Mouse (Mus musculus) heart, postnatal 10 days (tissue): ENCODE results near the gene Stxbp3. TPM values are rescaled to one million over a fixed set of nuclear protein-coding genes. Genes with fewer than 3 reads are reported as not detected.
A peak's percentile ranks its signal among the peaks of the same experiment; 100 is the strongest.

Experiments
- DNase-seq, 2 experiments: peaks; one replicate each; pipeline ENCODE4 v3.0.0; 2021
- intact Hi-C: fragments of 180-260 bp; cut with DNase I; formaldehyde crosslinking; loops from one replicate; pipeline ENCODE4 v1.15.1; 2025
- total RNA-seq, 2 experiments: library from RNA; stranded (reverse); gene quantifications; 2 replicates each; pipeline ENCODE4 v1.2.3; 2021

Gene Stxbp3
- total RNA-seq, 2 experiments from 2014 or later, result 25.8 to 31.8 TPM

GRCm38 (mm10) chr3:108805622-108806021, 34.7 kb downstream of the Stxbp3 start:
- intact Hi-C loops, result no loop called here
- peak in 1 of 2 experiments; percentile 18 for DNase-seq

GRCm38 (mm10) chr3:108798375-108798774, 42.0 kb downstream of the Stxbp3 start:
- DNase-seq, result no peak
- intact Hi-C loops, result no loop called here

GRCm38 (mm10) chr3:108797723-108798122, 42.6 kb downstream of the Stxbp3 start:
- intact Hi-C loops, result no loop called here
- no peak for DNase-seq

DNA sequence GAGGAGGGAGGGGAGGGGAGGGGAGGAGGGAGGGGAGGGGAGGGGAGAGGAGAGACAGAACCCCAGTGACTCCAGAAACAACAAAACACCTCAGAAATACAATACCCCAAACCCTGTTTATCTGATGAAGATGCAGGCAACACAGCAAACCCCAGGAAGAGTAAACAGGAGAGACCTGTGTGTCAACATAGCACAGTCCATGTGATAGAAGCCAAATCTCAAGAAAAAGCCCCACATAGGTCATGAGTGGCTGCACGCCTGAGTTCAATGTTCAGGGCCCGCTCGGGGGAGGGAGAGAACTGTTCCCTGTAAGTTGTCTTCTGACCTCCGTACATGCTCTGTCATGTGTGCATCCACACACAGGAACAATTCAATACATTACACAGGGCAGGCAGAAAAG, 43.9 kb downstream of the Stxbp3 start:
- intact Hi-C loops, result no loop called here
- no peak for DNase-seq

GRCm38 (mm10) chr3:108795554-108796299, 44.6 kb downstream of the Stxbp3 start:
- no peak for DNase-seq
- intact Hi-C loops, result no loop called here

GRCm38 (mm10) chr3:108794780-108795179, 45.5 kb downstream of the Stxbp3 start:
- DNase-seq, result no peak
- intact Hi-C loops, result no loop called here

GRCm38 (mm10) chr3:108792420-108792819, 47.9 kb downstream of the Stxbp3 start:
- intact Hi-C loops, result no loop called here
- no peak for DNase-seq

DNA sequence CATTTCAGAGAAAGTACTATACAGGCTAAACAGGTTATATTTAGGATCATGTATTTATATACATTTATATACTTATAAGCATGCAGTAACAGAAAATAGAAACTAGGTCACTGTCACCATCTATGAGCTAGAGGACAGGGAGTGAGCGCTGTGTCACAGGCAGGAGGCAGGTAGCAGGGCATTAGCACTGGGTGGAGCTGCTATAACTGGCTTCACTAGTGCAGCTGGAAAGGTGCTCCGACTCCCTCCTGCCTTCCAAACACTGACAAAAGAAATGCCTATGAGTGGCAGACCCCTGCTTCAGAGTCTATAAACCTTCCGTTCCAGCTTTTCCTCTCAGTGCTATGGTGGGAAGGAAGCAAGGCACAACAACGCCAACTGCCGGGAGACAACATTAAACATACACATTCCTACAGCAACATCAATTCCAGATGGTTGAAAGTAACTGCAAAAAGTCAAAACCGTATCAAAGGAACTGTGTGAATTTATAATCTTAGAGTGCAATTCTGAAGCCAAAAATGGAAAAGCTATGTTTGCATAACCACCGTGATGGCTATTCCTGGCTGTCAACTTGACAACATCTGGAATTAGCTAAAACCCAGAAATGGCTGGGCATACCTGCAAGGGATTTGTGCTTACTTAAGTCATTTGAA, 49.1 kb downstream of the Stxbp3 start:
- no peak for DNase-seq
- intact Hi-C loops, result no loop called here

DNA sequence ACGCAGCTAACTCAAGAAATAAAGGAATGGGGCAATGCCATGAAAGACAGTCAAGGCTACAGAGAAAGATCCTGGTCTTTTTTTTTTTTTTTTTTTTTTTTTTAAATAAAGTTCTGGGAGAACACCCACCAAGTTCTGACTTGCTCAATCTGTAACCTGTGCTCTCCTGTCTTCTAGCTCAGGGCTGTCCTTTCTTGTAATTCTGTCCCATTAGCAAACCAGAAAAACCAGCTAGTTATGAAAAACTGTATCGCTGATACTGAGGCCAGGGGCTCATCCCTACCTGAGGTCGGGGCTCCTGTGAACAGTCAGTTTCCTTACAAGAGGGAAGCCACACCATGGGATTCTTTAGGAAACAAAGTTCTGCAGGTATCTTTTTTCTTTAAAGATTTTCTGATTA, 49.8 kb downstream of the Stxbp3 start:
- intact Hi-C loops, result no loop called here
- DNase-seq, result no peak

DNA sequence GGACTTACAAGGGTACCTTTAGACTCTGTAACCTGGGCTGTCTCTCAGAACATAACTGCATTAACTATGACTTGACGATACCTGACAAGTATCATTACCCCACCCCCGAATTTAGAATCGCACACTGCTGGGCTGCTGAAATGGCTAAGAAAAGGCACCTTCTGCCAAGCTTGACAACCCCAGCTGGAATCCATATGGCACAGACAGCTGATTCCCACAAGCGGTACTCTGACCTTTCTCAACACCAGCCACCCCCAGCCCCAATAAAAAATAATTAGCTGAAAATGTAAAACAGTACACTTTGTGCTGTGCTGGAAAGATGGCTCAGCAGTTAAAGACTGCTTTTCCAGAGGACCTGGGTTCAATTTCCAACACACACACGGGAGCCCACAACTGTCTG, 51.0 kb downstream of the Stxbp3 start:
- intact Hi-C loops, result no loop called here

GRCm38 (mm10) chr3:108788455-108788794, 51.9 kb downstream of the Stxbp3 start:
- intact Hi-C loops, result no loop called here
- DNase-seq, result no peak

More for the DNA sequence above, 51.0 kb downstream of the Stxbp3 start:
- no peak for DNase-seq

DNA sequence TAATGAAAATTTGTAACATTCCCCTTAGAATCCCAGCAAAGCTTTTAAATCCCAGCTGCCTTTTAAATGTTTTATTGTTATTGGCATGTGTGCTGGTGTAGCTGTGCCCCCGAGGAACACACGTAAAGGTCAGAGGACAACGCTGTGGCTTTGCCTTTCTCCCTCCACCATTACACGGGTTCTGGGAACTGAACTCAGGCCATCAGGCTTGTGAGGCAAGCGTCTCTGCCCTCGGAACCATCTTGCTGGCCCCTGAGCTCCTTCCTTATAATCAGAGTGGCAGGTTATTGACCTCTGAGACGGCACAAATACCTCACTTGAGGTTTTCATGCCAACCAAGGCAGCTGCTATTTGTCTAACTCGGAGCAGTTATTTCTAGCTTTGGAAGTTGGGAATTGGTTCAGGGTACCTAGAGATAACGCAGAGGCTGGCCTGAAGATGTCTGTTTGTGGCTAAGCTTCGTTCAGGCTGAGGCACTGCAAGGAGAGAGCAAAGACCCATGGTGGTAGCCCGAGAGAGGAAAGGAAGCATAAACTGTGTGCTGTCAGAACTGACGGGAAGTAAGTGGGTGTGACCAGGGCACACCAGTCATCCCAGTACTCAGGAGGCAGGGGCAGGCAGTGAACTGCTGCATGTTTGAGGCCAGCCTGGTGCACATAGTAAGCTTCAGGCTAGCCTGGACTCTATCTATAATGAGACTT, 52.4 kb downstream of the Stxbp3 start:
- intact Hi-C loops, result no loop called here
- DNase-seq, result peak in 1 of 2 experiments; percentile 14

- intact Hi-C loops, result no loop called here
- peak; percentile 8 to 23 for DNase-seq
Measured at GRCm38 (mm10) chr3:108786520-108786919, 53.8 kb downstream of the Stxbp3 start.

- DNase-seq, result peak; percentile 13 to 17
- intact Hi-C loops, result no loop called here
Measured at GRCm38 (mm10) chr3:108782364-108782895, 57.9 kb downstream of the Stxbp3 start.

DNA sequence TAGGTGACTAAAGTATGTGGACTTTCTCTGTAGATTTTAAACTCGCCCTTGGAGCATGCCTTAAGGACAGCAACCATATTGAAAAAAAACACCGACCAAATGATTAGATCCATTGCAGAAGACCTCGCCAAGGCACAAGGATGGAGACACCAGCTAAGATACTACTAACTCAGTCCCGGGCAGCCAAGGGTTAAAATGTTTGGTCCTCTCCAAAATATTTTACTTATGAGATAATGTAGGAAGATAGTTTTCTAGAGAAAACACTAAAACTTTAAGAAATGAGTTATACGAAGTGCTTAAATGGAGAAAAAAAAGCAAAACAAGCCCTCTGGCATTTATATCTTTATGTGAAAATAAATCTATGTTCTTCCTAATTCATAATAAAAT, 58.4 kb downstream of the Stxbp3 start:
- intact Hi-C loops, result no loop called here
- DNase-seq, result peak; percentile 41 to 62

DNA sequence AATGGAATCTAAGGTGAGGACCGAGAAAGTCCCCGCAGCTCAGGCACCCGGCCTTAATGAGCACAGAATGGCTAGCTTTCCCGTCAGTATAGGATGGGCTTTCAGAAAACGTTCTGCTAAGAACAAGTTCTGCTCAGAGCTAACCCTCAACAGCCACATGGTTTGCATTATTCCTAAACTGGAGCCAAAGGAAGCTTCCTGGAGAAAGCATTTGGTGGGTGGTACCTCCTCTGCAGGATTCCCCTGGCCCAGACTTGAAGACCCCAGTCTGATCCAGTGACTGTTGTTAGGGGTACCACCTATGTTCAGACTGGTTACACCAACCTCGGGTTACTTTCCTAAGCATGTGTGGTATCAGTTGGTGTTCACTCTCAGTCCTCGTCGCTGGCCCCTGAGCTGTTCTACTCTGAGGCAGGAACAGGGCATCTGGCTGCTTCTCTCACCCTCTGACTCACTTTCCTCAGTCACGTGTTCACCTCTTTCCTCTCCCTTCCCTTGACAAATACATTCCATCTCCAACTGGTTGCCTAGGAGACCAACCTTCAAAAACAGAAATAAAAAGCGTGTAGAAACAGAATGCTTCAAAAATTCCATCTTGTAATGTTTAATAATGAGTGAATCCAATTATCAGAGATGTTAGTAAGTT, 59.0 kb downstream of the Stxbp3 start:
- DNase-seq, result peak; percentile 64
- intact Hi-C loops, result no loop called here

- intact Hi-C loops, result no loop called here
- no peak for DNase-seq
Measured at GRCm38 (mm10) chr3:108778761-108779540, 61.4 kb downstream of the Stxbp3 start.

DNA sequence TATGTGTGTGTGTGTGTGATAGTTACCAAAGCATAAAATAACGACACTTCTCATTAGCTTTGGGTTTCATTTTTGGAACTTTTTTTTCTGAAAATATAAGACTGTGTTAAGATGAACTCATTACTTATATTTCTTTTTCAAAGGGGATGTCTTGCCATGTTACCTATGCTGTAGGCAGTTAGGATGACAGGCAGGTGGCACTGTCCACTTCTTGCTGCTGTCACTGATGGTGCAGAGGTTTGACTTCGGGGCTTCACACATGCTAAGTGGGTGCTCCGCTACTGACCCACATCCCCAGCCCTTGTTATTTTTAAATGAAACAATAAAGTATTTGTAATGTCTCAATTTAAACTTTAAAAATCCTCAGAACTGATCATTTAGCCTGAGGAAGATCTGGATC, 67.5 kb downstream of the Stxbp3 start:
- intact Hi-C loops, result loop anchor here (5.0 kb wide), 1 partner anchor 371 kb away; no protein-coding TSS in a partner anchor
- DNase-seq, result no peak

- DNase-seq, result no peak
- intact Hi-C loops, result loop anchor here (5.0 kb wide), 1 partner anchor 370 kb away; no protein-coding TSS in a partner anchor
Measured at GRCm38 (mm10) chr3:108772211-108772610, 68.1 kb downstream of the Stxbp3 start.
